Mouse (Mus musculus) cerebellum, adult 2 months (tissue): ENCODE results near the gene Tbcb.

ENCODE experiments used
- CTCF ChIP-seq: fragments of 200-500 bp; IDR thresholded peaks from 2 replicates; pipeline ENCODE4 v1.5.1; 2011; ENCODE audit warnings: low read depth, mild to moderate bottlenecking, control low read depth, low read length, moderate library complexity, borderline replicate concordance; ENCODE audit not compliant: insufficient read depth
- POLR2A ChIP-seq: fragments of 200-500 bp; IDR thresholded peaks from 2 replicates; pipeline ENCODE4 v1.6.1; 2011; ENCODE audit warnings: low read length, control low read depth, borderline replicate concordance; ENCODE audit not compliant: insufficient read depth

DNA sequence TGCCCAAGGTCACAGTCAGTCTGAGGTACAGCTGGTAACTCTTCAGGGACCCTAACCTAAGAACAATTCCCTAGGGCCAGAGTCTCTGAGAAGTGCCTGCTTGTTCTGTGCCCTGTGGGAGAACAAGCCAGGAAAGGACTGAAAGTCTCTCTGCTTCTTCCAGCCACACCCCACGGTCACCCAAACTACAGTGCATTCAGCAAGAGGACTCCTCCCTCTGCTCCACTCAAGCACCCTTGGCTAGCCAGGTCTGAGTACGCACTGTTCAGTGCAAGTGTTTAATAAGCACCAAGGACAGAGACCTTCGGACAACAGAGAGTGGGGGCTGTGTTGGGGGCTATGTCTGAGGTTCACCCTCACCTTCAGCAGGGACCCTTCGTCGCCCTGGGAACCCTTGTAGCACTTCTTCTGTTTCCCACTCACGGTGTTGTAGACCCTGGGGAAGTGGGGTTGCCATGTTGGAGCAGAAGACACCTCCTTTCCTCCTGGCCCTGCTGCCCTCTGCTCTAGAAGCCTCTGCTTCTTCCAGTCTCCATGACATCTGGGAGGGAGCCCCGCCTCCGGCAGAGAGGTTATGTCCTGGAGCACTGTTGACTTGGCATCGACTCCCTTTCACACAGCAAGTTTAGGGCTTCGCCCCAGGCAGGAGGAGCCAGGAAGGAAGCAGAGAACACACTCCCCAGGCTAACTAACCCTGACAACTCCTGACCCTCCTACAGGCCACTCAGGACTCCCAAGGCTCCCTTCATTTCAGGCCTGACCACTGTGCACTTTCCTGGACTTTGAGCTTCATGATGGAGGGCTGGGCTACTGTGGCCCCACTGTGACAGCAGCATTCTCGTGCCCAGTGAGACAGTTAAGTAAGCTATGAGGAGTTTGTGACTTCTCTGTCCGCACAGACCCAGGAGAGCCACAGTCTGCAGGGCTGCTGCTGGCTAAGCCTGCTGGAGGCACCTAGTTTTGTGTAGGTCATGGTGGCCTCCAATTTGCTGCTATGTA, 20.2 kb upstream of the Tbcb start:
- TF ChIP-seq CTCF = no peak
- no peak for TF ChIP-seq POLR2A
